Mouse (Mus musculus): ENCODE data around the gene Rps15.

Gene Rps15

GRCm38 (mm10) chr10:80317011-80317410 lies 24.8 kb downstream of the Rps15 start:
- WGBS: 50% methylated on average over 10 of the region's 10 CpGs

GRCm38 (mm10) chr10:80320340-80320760 lies 28.1 kb downstream of the Rps15 start, which contains the start of gene 2310011J03Rik:
2310011J03Rik (minus strand) TSS chr10:80320537.
- under 1% methylated on average over 34 of the region's 34 CpGs for WGBS

GRCm38 (mm10) chr10:80321014-80321669 lies 28.9 kb downstream of the Rps15 start:
- 74% methylated on average over 6 of the region's 6 CpGs for WGBS

GRCm38 (mm10) chr10:80321670-80322581 lies 29.7 kb downstream of the Rps15 start:
- WGBS: 92% methylated on average over 21 of the region's 21 CpGs

GRCm38 (mm10) chr10:80322811-80323211 lies 30.6 kb downstream of the Rps15 start:
- WGBS: 3% methylated on average over 27 of the region's 28 CpGs

GRCm38 (mm10) chr10:80323261-80324119 lies 31.2 kb downstream of the Rps15 start:
- WGBS: 2% methylated on average over 43 of the region's 46 CpGs

GRCm38 (mm10) chr10:80324120-80325037 lies 32.1 kb downstream of the Rps15 start:
- 83% methylated on average over 17 of the region's 17 CpGs for WGBS

- WGBS: 86% methylated on average over 21 of the region's 21 CpGs
These were observed 32.8 kb downstream of the Rps15 start for GRCm38 (mm10) chr10:80325045-80325444.

- 7% methylated on average over 36 of the region's 36 CpGs for WGBS
These were observed 37.2 kb downstream of the Rps15 start, which contains the start of the genes Pcsk4 and Reep6 for GRCm38 (mm10) chr10:80329273-80330081. Pcsk4 (minus strand) TSS chr10:80329498. Reep6 (plus strand) TSS chr10:80329953.

GRCm38 (mm10) chr10:80330084-80330483 lies 37.8 kb downstream of the Rps15 start:
- 2% methylated on average over 41 of the region's 41 CpGs for WGBS

GRCm38 (mm10) chr10:80330888-80331287 lies 38.6 kb downstream of the Rps15 start:
- WGBS: 73% methylated on average over 2 of the region's 2 CpGs

GRCm38 (mm10) chr10:80331636-80332524 lies 39.6 kb downstream of the Rps15 start:
- 83% methylated on average over 10 of the region's 10 CpGs for WGBS

GRCm38 (mm10) chr10:80332525-80332989 lies 40.3 kb downstream of the Rps15 start:
- WGBS: 86% methylated on average over 5 of the region's 5 CpGs

GRCm38 (mm10) chr10:80336263-80336662 lies 44.0 kb downstream of the Rps15 start:
- 94% methylated on average over 12 of the region's 12 CpGs for WGBS

GRCm38 (mm10) chr10:80339941-80340750 lies 47.9 kb downstream of the Rps15 start:
- 21% methylated on average over 19 of the region's 19 CpGs for WGBS

- 26% methylated on average over 21 of the region's 21 CpGs for WGBS
These were observed 48.8 kb downstream of the Rps15 start for GRCm38 (mm10) chr10:80341026-80341425.

GRCm38 (mm10) chr10:80341491-80342304 lies 49.4 kb downstream of the Rps15 start:
- WGBS: 8% methylated on average over 47 of the region's 47 CpGs

Measured in cerebral cortex, adult 2 months (tissue).